Mouse (Mus musculus) myocyte (in vitro differentiated cells): Measurements from ENCODE around the gene Dppa5a.

Experiments
- MAX ChIP-seq: IDR thresholded peaks from one replicate; pipeline ENCODE4 v1.6.1; 2011; ENCODE audit warnings: low read depth, mild to moderate bottlenecking, control low read depth
- USF1 ChIP-seq: IDR thresholded peaks from one replicate; pipeline ENCODE4 v1.6.1; 2011; ENCODE audit warnings: low read depth, mild to moderate bottlenecking, control low read depth, moderate library complexity

- TF ChIP-seq USF1 (no peak), MAX (no peak)
Measured at GRCm38 (mm10) chr9:78358053-78358452, 9.9 kb downstream of the Dppa5a start.
